Mouse (Mus musculus): ENCODE measurements around the gene Anks1.

GRCm38 (mm10) chr17:27966056-27966455 lies 57.0 kb downstream of the Anks1 start:
- TF ChIP-seq CHD2 (IDR thresholded peaks at IDR 0.05; ENCODE audit: low read depth, low read length) (no peak), ZC3H11A (IDR thresholded peaks at IDR 0.05; ENCODE audit: borderline replicate concordance, low read depth, low read length) (no peak), HCFC1 (IDR thresholded peaks at IDR 0.05; ENCODE audit: borderline replicate concordance, insufficient read depth, low read length) (no peak)
